Mouse (Mus musculus): ENCODE results near the gene Gsx2. TPM values are rescaled to one million over a fixed set of nuclear protein-coding genes. Genes with fewer than 3 reads are reported as not detected.

Gsx2 gene
- polyA plus RNA-seq, 1 experiment from 2014 or later: not detected

GRCm38 (mm10) chr5:75085521-75085875, 10.1 kb downstream of the Gsx2 start:
- no peak overlapping the region for H3K27ac ChIP-seq (ENCODE audit: low read length)
- H3K27me3 ChIP-seq (ENCODE audit: insufficient read depth, low read length): peaks cover 77% of the 10 kb centered on the region
- no peaks in the 10 kb centered on the region for H3K9me3 ChIP-seq (ENCODE audit: low read length)
- 1% methylated on average over 17 of the region's 17 CpGs for WGBS
- H3K9ac ChIP-seq (replicated peaks; ENCODE audit: low read length): no peak overlapping the region
- no peak overlapping the region for H3K4me3 ChIP-seq (ENCODE audit: low read length)
- ATAC-seq (ENCODE audit: low FRiP score, low TSS enrichment): 0 out of 2 replicates have a peak, but pooled peaks have one; percentile 57
- no peak overlapping the region for H3K4me2 ChIP-seq (replicated peaks; ENCODE audit: low read depth, low read length)
- peaks cover 4% of the 10 kb centered on the region for H3K4me1 ChIP-seq (ENCODE audit: insufficient read depth, low read length)
- no peaks in the 10 kb centered on the region for H3K36me3 ChIP-seq (ENCODE audit: insufficient read depth, low read length)

- H3K4me2 ChIP-seq (replicated peaks; ENCODE audit: low read depth, low read length): no peak overlapping the region
- H3K27me3 ChIP-seq (ENCODE audit: insufficient read depth, low read length): peaks cover 73% of the 10 kb centered on the region
- no peaks in the 10 kb centered on the region for H3K36me3 ChIP-seq (ENCODE audit: insufficient read depth, low read length)
- no peak overlapping the region for H3K4me3 ChIP-seq (ENCODE audit: low read length)
- 15% methylated on average over 4 of the region's 4 CpGs for WGBS
- ATAC-seq (ENCODE audit: low FRiP score, low TSS enrichment): no peak
- H3K27ac ChIP-seq (ENCODE audit: low read length): no peak overlapping the region
- no peaks in the 10 kb centered on the region for H3K9me3 ChIP-seq (ENCODE audit: low read length)
- H3K9ac ChIP-seq (replicated peaks; ENCODE audit: low read length): no peak overlapping the region
- peaks cover 4% of the 10 kb centered on the region for H3K4me1 ChIP-seq (ENCODE audit: insufficient read depth, low read length)
Observed at GRCm38 (mm10) chr5:75085906-75086305, 10.5 kb downstream of the Gsx2 start.

GRCm38 (mm10) chr5:75106511-75106910, 31.1 kb downstream of the Gsx2 start:
- H3K4me2 ChIP-seq (replicated peaks; ENCODE audit: low read depth, low read length): no peak overlapping the region
- ATAC-seq (ENCODE audit: low FRiP score, low TSS enrichment): no peak
- H3K4me3 ChIP-seq (ENCODE audit: low read length): no peak overlapping the region
- no peak overlapping the region for H3K27ac ChIP-seq (ENCODE audit: low read length)
- 83% methylated on average over 3 of the region's 3 CpGs for WGBS
- no peaks in the 10 kb centered on the region for H3K9me3 ChIP-seq (ENCODE audit: low read length)
- no peaks in the 10 kb centered on the region for H3K4me1 ChIP-seq (ENCODE audit: insufficient read depth, low read length)
- H3K27me3 ChIP-seq (ENCODE audit: insufficient read depth, low read length): 0 out of 2 replicates have a peak, but pooled peaks cover 3% of the 10 kb centered on the region
- no peak overlapping the region for H3K9ac ChIP-seq (replicated peaks; ENCODE audit: low read length)
- H3K36me3 ChIP-seq (ENCODE audit: insufficient read depth, low read length): no peaks in the 10 kb centered on the region

GRCm38 (mm10) chr5:75109368-75109767, 34.0 kb downstream of the Gsx2 start:
- H3K27ac ChIP-seq (ENCODE audit: low read length): peak overlapping the region; percentile 48; the same call in 1 of the 2 replicates
- WGBS: 38% methylated on average over 5 of the region's 5 CpGs

DNA sequence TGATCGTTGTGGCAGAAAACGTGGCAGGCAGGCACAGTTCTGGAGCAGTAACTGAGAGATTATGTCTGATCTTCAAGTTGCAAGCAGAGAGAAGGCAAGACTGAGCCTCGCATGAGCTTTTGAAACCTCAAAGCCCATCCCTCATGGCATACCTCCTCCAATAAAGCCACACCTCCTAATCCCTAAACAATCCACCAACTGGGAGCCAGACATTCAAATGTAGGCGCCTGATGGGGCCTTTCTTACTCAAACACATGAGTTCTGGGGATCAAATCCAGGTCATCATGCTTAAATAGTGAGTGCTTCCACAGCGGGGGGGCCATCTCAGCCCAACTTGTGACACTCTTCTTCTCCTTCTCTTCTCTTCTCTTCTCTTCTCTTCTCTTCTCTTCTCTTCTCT, 36.4 kb downstream of the Gsx2 start:
- Histone ChIP-seq H3K27ac (ENCODE audit: low read length) (no peak overlapping the region), H3K9ac (replicated peaks; ENCODE audit: low read length) (no peak overlapping the region), H3K4me1 (ENCODE audit: insufficient read depth, low read length) (no peaks in the 10 kb centered on the region), H3K36me3 (ENCODE audit: insufficient read depth, low read length) (no peaks in the 10 kb centered on the region), H3K9me3 (ENCODE audit: low read length) (no peaks in the 10 kb centered on the region), H3K4me2 (replicated peaks; ENCODE audit: low read depth, low read length) (no peak overlapping the region), H3K4me3 (ENCODE audit: low read length) (no peak overlapping the region), H3K27me3 (ENCODE audit: insufficient read depth, low read length) (0 out of 2 replicates have a peak, but pooled peaks cover 3% of the 10 kb centered on the region)
- no peak for ATAC-seq (ENCODE audit: low FRiP score, low TSS enrichment)
- 57% methylated on average over 5 of the region's 5 CpGs for WGBS

More at GRCm38 (mm10) chr5:75109368-75109767, 34.0 kb downstream of the Gsx2 start:
- no peak overlapping the region for H3K9ac ChIP-seq (replicated peaks; ENCODE audit: low read length)
- no peaks in the 10 kb centered on the region for H3K4me1 ChIP-seq (ENCODE audit: insufficient read depth, low read length)
- H3K36me3 ChIP-seq (ENCODE audit: insufficient read depth, low read length): no peaks in the 10 kb centered on the region
- H3K4me3 ChIP-seq (ENCODE audit: low read length): no peak overlapping the region
- 0 out of 2 replicates have a peak, but pooled peaks cover 3% of the 10 kb centered on the region for H3K27me3 ChIP-seq (ENCODE audit: insufficient read depth, low read length)
- no peaks in the 10 kb centered on the region for H3K9me3 ChIP-seq (ENCODE audit: low read length)
- ATAC-seq (ENCODE audit: low FRiP score, low TSS enrichment): no peak
- H3K4me2 ChIP-seq (replicated peaks; ENCODE audit: low read depth, low read length): no peak overlapping the region

DNA sequence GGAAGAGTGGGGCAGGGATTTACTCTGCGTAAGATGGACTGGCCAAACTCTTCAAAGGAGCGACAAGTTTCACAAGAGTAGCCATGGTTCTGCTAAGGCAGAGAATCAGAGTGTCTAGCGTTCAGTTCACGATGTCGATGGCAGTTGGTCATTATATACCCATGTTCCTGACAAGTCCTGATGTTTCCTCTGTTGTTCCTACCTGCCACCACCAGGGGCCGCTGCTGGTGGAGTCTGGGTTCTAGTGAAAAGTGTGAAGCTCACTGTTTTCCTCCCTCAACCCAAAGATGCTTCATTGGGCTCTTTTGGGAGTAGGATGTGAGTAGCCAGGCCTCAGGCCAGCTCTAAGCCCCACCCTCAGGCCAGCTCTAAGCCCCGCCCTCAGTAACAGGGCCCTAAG, 43.4 kb downstream of the Gsx2 start:
- Histone ChIP-seq H3K27me3 (ENCODE audit: insufficient read depth, low read length) (no peaks in the 10 kb centered on the region), H3K4me1 (ENCODE audit: insufficient read depth, low read length) (no peaks in the 10 kb centered on the region), H3K9ac (replicated peaks; ENCODE audit: low read length) (no peak overlapping the region), H3K4me3 (ENCODE audit: low read length) (no peak overlapping the region), H3K36me3 (ENCODE audit: insufficient read depth, low read length) (no peaks in the 10 kb centered on the region), H3K9me3 (ENCODE audit: low read length) (no peaks in the 10 kb centered on the region), H3K4me2 (replicated peaks; ENCODE audit: low read depth, low read length) (no peak overlapping the region), H3K27ac (ENCODE audit: low read length) (no peak overlapping the region)
- ATAC-seq (ENCODE audit: low FRiP score, low TSS enrichment): no peak
- 68% methylated on average over 7 of the region's 7 CpGs for WGBS

DNA sequence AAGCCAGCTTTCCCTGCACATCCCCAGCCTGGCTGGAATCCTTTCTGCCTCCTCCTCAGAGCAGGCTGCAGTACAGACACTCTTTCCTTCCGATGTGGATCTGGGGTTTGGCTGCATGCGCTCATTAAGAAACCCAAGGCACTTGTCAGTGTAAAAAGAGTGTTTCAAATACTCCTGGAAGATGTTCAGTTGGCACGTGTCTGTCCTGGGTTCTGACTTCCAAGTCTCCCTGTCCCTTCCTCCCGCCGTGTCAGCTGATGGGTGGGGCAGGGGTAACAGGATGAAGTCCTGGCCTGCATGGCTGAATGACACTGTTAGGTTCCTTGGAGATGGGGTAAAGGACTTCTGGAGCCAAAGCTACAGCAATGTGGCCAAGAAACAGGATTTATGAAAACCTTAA, 46.2 kb downstream of the Gsx2 start:
- Histone ChIP-seq H3K27me3 (ENCODE audit: insufficient read depth, low read length) (no peaks in the 10 kb centered on the region), H3K4me1 (ENCODE audit: insufficient read depth, low read length) (no peaks in the 10 kb centered on the region), H3K27ac (ENCODE audit: low read length) (no peak overlapping the region), H3K4me3 (ENCODE audit: low read length) (no peak overlapping the region), H3K36me3 (ENCODE audit: insufficient read depth, low read length) (no peaks in the 10 kb centered on the region), H3K9ac (replicated peaks; ENCODE audit: low read length) (no peak overlapping the region), H3K4me2 (replicated peaks; ENCODE audit: low read depth, low read length) (no peak overlapping the region), H3K9me3 (ENCODE audit: low read length) (no peaks in the 10 kb centered on the region)
- 43% methylated on average over 5 of the region's 5 CpGs for WGBS
- ATAC-seq (ENCODE audit: low FRiP score, low TSS enrichment): no peak

Other genes with a start within 250 kb of the Gsx2 start
- gene Chic2, start 30.8 kb upstream of the Gsx2 start, polyA plus RNA-seq (2015; fragmentation: Nextera tagmentation; extraction: Ambion mirVana): 20.9 and 23.9 TPM in 2 replicates
- 47.1 and 47.9 TPM in 2 replicates for gene Pdgfra, start 76.7 kb downstream of the Gsx2 start, polyA plus RNA-seq (2015; fragmentation: Nextera tagmentation; extraction: Ambion mirVana)